Mouse (Mus musculus) T-helper 2 cell (primary cell): Measurements from ENCODE around the gene Noxred1.
"Not testable (repeated sequence)": the region's sequence is repeated elsewhere in the genome, so short reads cannot be mapped to it uniquely, and the experiment has no call there.

Experiments
- in situ Hi-C: fragments of 300-600 bp; cut with MboI, MseI; formaldehyde crosslinking; loops from one replicate; pipeline ENCODE4 v1.15.1; 2025; ENCODE audit warnings: high pct_unique_total_duplicates

Noxred1 gene

GRCm38 (mm10) chr12:87230379-87230895 lies 8.1 kb downstream of the Noxred1 start:
- in situ Hi-C loops = no loop called here

- in situ Hi-C loops = no loop called here
Observed at GRCm38 (mm10) chr12:87229633-87230032, 8.9 kb downstream of the Noxred1 start.

GRCm38 (mm10) chr12:87226801-87227200 lies 11.7 kb downstream of the Noxred1 start:
- in situ Hi-C loops = no loop called here

- in situ Hi-C loops = no loop called here
Observed at GRCm38 (mm10) chr12:87224950-87225349, 13.6 kb downstream of the Noxred1 start.

GRCm38 (mm10) chr12:87219362-87219761 lies 19.2 kb downstream of the Noxred1 start:
- in situ Hi-C loops = no loop called here

- in situ Hi-C loops = no loop called here
Observed at GRCm38 (mm10) chr12:87217596-87217995, 20.9 kb downstream of the Noxred1 start.

GRCm38 (mm10) chr12:87216053-87216452 lies 22.5 kb downstream of the Noxred1 start:
- in situ Hi-C loops = no loop called here

GRCm38 (mm10) chr12:87212844-87213606 lies 25.5 kb downstream of the Noxred1 start:
- in situ Hi-C loops = no loop called here

- in situ Hi-C loops = not testable (repeated sequence)
Observed at GRCm38 (mm10) chr12:87205789-87206188, 32.7 kb downstream of the Noxred1 start.

- in situ Hi-C loops = no loop called here
Observed at GRCm38 (mm10) chr12:87201694-87202093, 36.8 kb downstream of the Noxred1 start.

- in situ Hi-C loops = no loop called here
Observed at GRCm38 (mm10) chr12:87199973-87200586, 38.5 kb downstream of the Noxred1 start, which contains the start of gene Tmed8. Gene Tmed8 (minus strand): TSS chr12:87200454.

GRCm38 (mm10) chr12:87199206-87199972 lies 39.1 kb downstream of the Noxred1 start, which contains the start of gene Samd15:
Gene Samd15 (plus strand): TSS chr12:87199723.
- in situ Hi-C loops = no loop called here

- in situ Hi-C loops = no loop called here
Observed at GRCm38 (mm10) chr12:87198792-87199191, 39.7 kb downstream of the Noxred1 start.

GRCm38 (mm10) chr12:87196310-87196709 lies 42.2 kb downstream of the Noxred1 start:
- in situ Hi-C loops = no loop called here

- in situ Hi-C loops = no loop called here
Observed at GRCm38 (mm10) chr12:87195069-87195468, 43.5 kb downstream of the Noxred1 start.

- in situ Hi-C loops = no loop called here
Observed at GRCm38 (mm10) chr12:87193008-87193407, 45.5 kb downstream of the Noxred1 start.

- in situ Hi-C loops = no loop called here
Observed at GRCm38 (mm10) chr12:87177631-87178030, 60.9 kb downstream of the Noxred1 start.

GRCm38 (mm10) chr12:87175194-87175946 lies 63.2 kb downstream of the Noxred1 start:
- in situ Hi-C loops = no loop called here
